8 mouse cellular contexts compared by ENCODE assay signal in the genomic region with DNA sequence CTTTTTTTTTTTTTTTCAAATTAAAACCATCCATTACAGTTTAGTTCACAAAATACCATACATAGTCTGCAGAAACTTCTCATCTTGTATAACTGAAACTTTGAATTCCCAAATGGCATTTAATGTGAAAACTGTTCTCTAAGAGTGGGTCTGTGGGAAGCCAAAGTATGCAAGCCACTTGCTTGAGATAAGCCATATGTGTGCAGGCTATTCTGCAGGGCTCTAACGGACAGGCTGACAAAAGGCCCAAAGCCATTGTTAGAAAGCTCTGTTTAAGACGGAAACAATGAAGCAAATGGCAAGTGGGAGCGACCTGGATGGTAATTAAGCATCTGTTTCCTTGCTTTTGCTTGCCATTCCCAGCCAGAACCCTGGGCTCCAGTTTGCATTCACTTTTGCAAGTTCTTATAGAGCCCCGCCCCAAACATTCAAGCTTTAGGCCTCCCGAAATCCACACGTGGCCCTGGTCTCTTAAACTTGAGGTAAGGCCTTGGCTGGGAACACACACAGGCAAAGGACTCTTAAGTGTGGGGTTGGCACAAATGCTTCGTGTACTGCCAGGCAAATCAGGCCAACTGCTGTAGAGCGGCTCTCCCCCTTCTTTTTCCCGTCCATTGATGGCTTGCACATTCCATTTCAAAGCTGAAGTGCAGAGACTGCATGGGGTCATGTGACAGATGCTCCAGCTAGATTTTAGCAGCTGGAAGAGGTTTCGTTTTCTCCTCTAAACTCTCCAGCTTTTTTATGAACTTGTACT. TPM values are rescaled to one million over a fixed set of nuclear protein-coding genes. Genes with fewer than 3 reads are reported as not detected.
A peak's percentile ranks its signal among the peaks of the same experiment; 100 is the strongest.
DNase-seq lines count a peak whose midpoint lies in the region; ATAC-seq and TF ChIP-seq lines count a peak whose summit lies in the region.

No protein-coding gene starts in this region.

- H3K9me3 ChIP-seq in MEL (replicated peaks; ENCODE audit: insufficient read depth, low read length) = no peaks in the 10 kb centered on the region
- H3K9me3 ChIP-seq in embryonic facial prominence, embryonic 13.5 days = no peaks in the 10 kb centered on the region
- H3K9me3 ChIP-seq in hindbrain, embryonic 11.5 days (ENCODE audit: control insufficient read depth, low read length) = no peaks in the 10 kb centered on the region
- no peaks in the 10 kb centered on the region for H3K9me3 ChIP-seq in lung, postnatal 0 days (ENCODE audit: low read length)

- H3K4me1 ChIP-seq in MEL (ENCODE audit: control insufficient read depth in 1 of 2, insufficient read depth in 2 of 2, low read length in 2 of 2) = no peaks in the 10 kb centered on the region
- H3K4me1 ChIP-seq in embryonic facial prominence, embryonic 13.5 days = peaks cover 68% of the 10 kb centered on the region
- peaks cover 2% of the 10 kb centered on the region; the same call in 1 of the 2 replicates for H3K4me1 ChIP-seq in hindbrain, embryonic 11.5 days (replicated peaks; ENCODE audit: control insufficient read depth, insufficient read depth, low read length)
- peaks cover 16% of the 10 kb centered on the region; the same call in 1 of the 2 replicates for H3K4me1 ChIP-seq in lung, postnatal 0 days (ENCODE audit: insufficient read depth, low read depth, low read length)
- H3K4me1 ChIP-seq in thymus, adult 2 months (replicated peaks; ENCODE audit: control insufficient read depth, insufficient read depth, low read length) = 0 out of 2 replicates have a peak, but pooled peaks cover 2% of the 10 kb centered on the region

- no peak for ATAC-seq in embryonic facial prominence, embryonic 13.5 days (ENCODE audit: insufficient number of reproducible peaks, insufficient read depth, low FRiP score, low TSS enrichment, low read depth)
- ATAC-seq in hindbrain, embryonic 11.5 days (ENCODE audit: low FRiP score) = no peak
- peak; percentile 85 for ATAC-seq in lung, postnatal 0 days

- TF ChIP-seq CTCF in MEL (IDR thresholded peaks at IDR 0.05 in 2 of 3, conservative IDR thresholded peaks at IDR 0.05 in 1 of 3; ENCODE audit: control insufficient read depth in 1 of 3, insufficient read depth in 1 of 3, low read depth in 2 of 3, low read length in 3 of 3, poor library complexity in 1 of 3, severe bottlenecking in 1 of 3) = no peak
- no peak for TF ChIP-seq CTCF in lung, postnatal 0 days (IDR thresholded peaks at IDR 0.05)
- no peak for TF ChIP-seq CTCF in thymus, adult 2 months (IDR thresholded peaks at IDR 0.05; ENCODE audit: borderline replicate concordance, control insufficient read depth, extremely low read depth, insufficient read depth, low read length, poor library complexity)

- no peaks in the 10 kb centered on the region; a peak in 1 of 4 replicates for H3K27me3 ChIP-seq in MEL (ENCODE audit: control insufficient read depth in 1 of 2, insufficient read depth in 2 of 2, low read length in 2 of 2)
- H3K27me3 ChIP-seq in embryonic facial prominence, embryonic 13.5 days = no peaks in the 10 kb centered on the region
- no peaks in the 10 kb centered on the region for H3K27me3 ChIP-seq in hindbrain, embryonic 11.5 days (ENCODE audit: control insufficient read depth, insufficient read depth, low read length)
- no peaks in the 10 kb centered on the region for H3K27me3 ChIP-seq in lung, postnatal 0 days (replicated peaks; ENCODE audit: insufficient read depth, low read length)
- H3K27me3 ChIP-seq in thymus, adult 2 months (ENCODE audit: control insufficient read depth, insufficient read depth, low read length) = no peaks in the 10 kb centered on the region

- peak overlapping the region; percentile 22; the same call in 1 of the 2 replicates for H3K4me2 ChIP-seq in embryonic facial prominence, embryonic 13.5 days
- no peak overlapping the region for H3K4me2 ChIP-seq in hindbrain, embryonic 11.5 days (replicated peaks; ENCODE audit: low read depth, low read length)
- H3K4me2 ChIP-seq in lung, postnatal 0 days (replicated peaks; ENCODE audit: low read depth, low read length) = peak overlapping the region; percentile 27

- H3K9ac ChIP-seq in MEL (ENCODE audit: control insufficient read depth, low read depth, low read length, poor library complexity, severe bottlenecking) = no peak overlapping the region
- 0 out of 2 replicates have a peak overlapping the region, but pooled peaks have one; percentile 0 for H3K9ac ChIP-seq in embryonic facial prominence, embryonic 13.5 days
- H3K9ac ChIP-seq in hindbrain, embryonic 11.5 days (ENCODE audit: low read depth, low read length) = no peak overlapping the region
- no peak overlapping the region for H3K9ac ChIP-seq in lung, postnatal 0 days (replicated peaks; ENCODE audit: low read depth)

- H3K4me3 ChIP-seq in MEL (ENCODE audit: control insufficient read depth in 1 of 2, insufficient read depth in 1 of 2, low read depth in 2 of 2, low read length in 2 of 2) = no peak overlapping the region
- no peak overlapping the region for H3K4me3 ChIP-seq in embryonic facial prominence, embryonic 13.5 days
- H3K4me3 ChIP-seq in hindbrain, embryonic 11.5 days (ENCODE audit: low read depth, low read length) = no peak overlapping the region
- H3K4me3 ChIP-seq in lung, postnatal 0 days (ENCODE audit: low read depth, low read length) = no peak overlapping the region
- H3K4me3 ChIP-seq in thymus, adult 2 months (ENCODE audit: control insufficient read depth, insufficient read depth, low read length) = no peak overlapping the region

- no peak for TF ChIP-seq RAD21 in MEL (IDR thresholded peaks at IDR 0.05; ENCODE audit: low read depth, low read length)

- no peak for TF ChIP-seq EP300 in MEL (IDR thresholded peaks at IDR 0.05; ENCODE audit: low read depth in 1 of 2, low read length in 2 of 2)
- TF ChIP-seq EP300 in lung, postnatal 0 days (IDR thresholded peaks at IDR 0.05) = peak; percentile 48; the same call in 1 of the 2 replicates

- no peaks in the 10 kb centered on the region for H3K79me2 ChIP-seq in MEL (ENCODE audit: control insufficient read depth, insufficient read depth, low read length, poor library complexity)

- no peak overlapping the region for H3K27ac ChIP-seq in MEL (ENCODE audit: control insufficient read depth, low read depth, low read length)
- H3K27ac ChIP-seq in embryonic facial prominence, embryonic 13.5 days = peak overlapping the region; percentile 88
- peak overlapping the region; percentile 54 for H3K27ac ChIP-seq in hindbrain, embryonic 11.5 days (ENCODE audit: low read depth, low read length)
- peak overlapping the region; percentile 66 for H3K27ac ChIP-seq in lung, postnatal 0 days (ENCODE audit: low read length)
- H3K27ac ChIP-seq in thymus, adult 2 months (ENCODE audit: control insufficient read depth, insufficient read depth, low read length) = no peak overlapping the region

- WGBS in embryonic facial prominence, embryonic 13.5 days = 30% methylated on average over 10 of the region's 10 CpGs
- WGBS in hindbrain, embryonic 11.5 days = 40% methylated on average over 10 of the region's 10 CpGs
- WGBS in lung, postnatal 0 days = 27% methylated on average over 10 of the region's 10 CpGs
- 86% methylated on average over 10 of the region's 10 CpGs for WGBS in thymus, adult 2 months

- DNase-seq in MEL (ENCODE audit: low read depth, low spot score) = no peak
- DNase-seq in hindbrain, embryonic 11.5 days (ENCODE audit: low spot score) = peak; percentile 41
- peak; percentile 93 for DNase-seq in lung, postnatal 0 days (ENCODE audit: low spot score)
- DNase-seq in thymus, adult 2 months = no peak
- DNase-seq in ovary, postnatal 14 days (ENCODE audit: low spot score) = no peak
- no peak for DNase-seq in thymus, postnatal 0 days (ENCODE audit: low spot score)
- no peak for DNase-seq in cerebellum, postnatal 4 days (ENCODE audit: low spot score in 2 of 2)

- TF ChIP-seq POLR2A in MEL (IDR thresholded peaks at IDR 0.05; ENCODE audit: control insufficient read depth in 1 of 2, insufficient read depth in 1 of 2, low read depth in 1 of 2, low read length in 2 of 2, poor library complexity in 1 of 2) = no peak
- TF ChIP-seq POLR2A in thymus, adult 2 months (IDR thresholded peaks at IDR 0.05; ENCODE audit: control insufficient read depth, extremely low read depth, insufficient read depth, low read length, poor library complexity) = no peak

- peaks cover 0 to 3% of the 10 kb centered on the region in 2 experiments; a peak in 2 of 4 replicates for H3K36me3 ChIP-seq in MEL (ENCODE audit: control insufficient read depth in 1 of 2, insufficient read depth in 2 of 2, low read length in 2 of 2)
- H3K36me3 ChIP-seq in embryonic facial prominence, embryonic 13.5 days = peaks cover 32% of the 10 kb centered on the region
- H3K36me3 ChIP-seq in hindbrain, embryonic 11.5 days (ENCODE audit: control insufficient read depth, insufficient read depth, low read length) = 0 out of 2 replicates have a peak, but pooled peaks cover 2% of the 10 kb centered on the region
- H3K36me3 ChIP-seq in lung, postnatal 0 days (ENCODE audit: insufficient read depth, low read length) = no peaks in the 10 kb centered on the region
- no peaks in the 10 kb centered on the region for H3K36me3 ChIP-seq in thymus, adult 2 months (ENCODE audit: control insufficient read depth, insufficient read depth, low read length)

RNA-seq across cellular contexts. Expression of a gene that starts 32.4 kb away (rescaled TPM):
- total RNA-seq in MEL (2012; rRNA removed) = 0.08 TPM in 1 of 2 replicates, not detected in the other
- polyA plus RNA-seq in MEL (2012; ENCODE audit: insufficient read depth in 1 of 2, insufficient read length in 2 of 2, low read depth in 1 of 2, low replicate concordance in 2 of 2, missing spikeins in 1 of 2) = under 1 TPM in 1 of 2 experiments, not detected in 1; 0.35 TPM
- 683 and 792 TPM in 2 replicates for polyA plus RNA-seq in embryonic facial prominence, embryonic 13.5 days (2015; fragmentation: Nextera tagmentation; extraction: Ambion mirVana)
- 231 and 271 TPM in 2 replicates for polyA plus RNA-seq in hindbrain, embryonic 11.5 days (2014; fragmentation: Nextera tagmentation; extraction: Ambion mirVana)
- polyA plus RNA-seq in lung, postnatal 0 days (2015; fragmentation: Nextera tagmentation; extraction: Ambion mirVana) = 305 and 333 TPM in 2 replicates
- 9.2 and 9.6 TPM in 2 replicates for polyA plus RNA-seq in thymus, adult 2 months (2012; rRNA removed)
- 59.9 and 70.6 TPM in 2 replicates for polyA plus RNA-seq in thymus, postnatal 0 days (2015; fragmentation: Nextera tagmentation; extraction: Ambion mirVana)

RNA-seq across cellular contexts. Expression of a gene that starts 51.9 kb away (rescaled TPM):
- not detected in 2 replicates for total RNA-seq in MEL (2012; rRNA removed)
- not detected for polyA plus RNA-seq in MEL (2012; ENCODE audit: insufficient read depth in 1 of 2, insufficient read length in 2 of 2, low read depth in 1 of 2, low replicate concordance in 2 of 2, missing spikeins in 1 of 2)
- polyA plus RNA-seq in embryonic facial prominence, embryonic 13.5 days (2015; fragmentation: Nextera tagmentation; extraction: Ambion mirVana) = 0.23 and 0.25 TPM in 2 replicates
- 0.26 TPM in 1 of 2 replicates, not detected in the other for polyA plus RNA-seq in hindbrain, embryonic 11.5 days (2014; fragmentation: Nextera tagmentation; extraction: Ambion mirVana)
- 0.61 and 0.73 TPM in 2 replicates for polyA plus RNA-seq in lung, postnatal 0 days (2015; fragmentation: Nextera tagmentation; extraction: Ambion mirVana)
- 0.15 TPM in 1 of 2 replicates, not detected in the other for polyA plus RNA-seq in thymus, adult 2 months (2012; rRNA removed)
- 0.12 and 0.17 TPM in 2 replicates for polyA plus RNA-seq in thymus, postnatal 0 days (2015; fragmentation: Nextera tagmentation; extraction: Ambion mirVana)

RNA-seq across cellular contexts. Expression of a gene that starts 59.1 kb away (rescaled TPM):
- total RNA-seq in MEL (2012; rRNA removed) = 24.8 and 27.0 TPM in 2 replicates
- polyA plus RNA-seq in MEL (2012; ENCODE audit: insufficient read depth in 1 of 2, insufficient read length in 2 of 2, low read depth in 1 of 2, low replicate concordance in 2 of 2, missing spikeins in 1 of 2) = 10 to 100 TPM; 11.0 to 29.6 TPM
- 63.6 and 63.7 TPM in 2 replicates for polyA plus RNA-seq in embryonic facial prominence, embryonic 13.5 days (2015; fragmentation: Nextera tagmentation; extraction: Ambion mirVana)
- polyA plus RNA-seq in hindbrain, embryonic 11.5 days (2014; fragmentation: Nextera tagmentation; extraction: Ambion mirVana) = 55.8 and 63.8 TPM in 2 replicates
- polyA plus RNA-seq in lung, postnatal 0 days (2015; fragmentation: Nextera tagmentation; extraction: Ambion mirVana) = 40.7 and 47.8 TPM in 2 replicates
- polyA plus RNA-seq in thymus, adult 2 months (2012; rRNA removed) = 15.3 and 22.7 TPM in 2 replicates
- 31.2 and 34.6 TPM in 2 replicates for polyA plus RNA-seq in thymus, postnatal 0 days (2015; fragmentation: Nextera tagmentation; extraction: Ambion mirVana)

Comparison
In these comparisons a context has a peak if more than half of its experiments do, and no peak if none do; other contexts are left out.
1. DNase-seq: peak in hindbrain, embryonic 11.5 days (single experiment) and lung, postnatal 0 days (single experiment); none in MEL (single experiment), thymus, adult 2 months (single experiment), ovary, postnatal 14 days (single experiment), thymus, postnatal 0 days (single experiment) and cerebellum, postnatal 4 days (0 of 2).
2. H3K27ac ChIP-seq: peak in embryonic facial prominence, embryonic 13.5 days (single experiment), hindbrain, embryonic 11.5 days (single experiment) and lung, postnatal 0 days (single experiment); none in MEL (single experiment) and thymus, adult 2 months (single experiment).